Mouse (Mus musculus): ENCODE measurements around the gene Rbm20.
"Not testable (repeated sequence)": the region's sequence is repeated elsewhere in the genome, so short reads cannot be mapped to it uniquely, and the experiment has no call there.

Gene Rbm20

GRCm38 (mm10) chr19:53791751-53792720 is 114.9 kb downstream of the Rbm20 start:
- DNase-seq (ENCODE audit: low read depth, low spot score) = no peak

GRCm38 (mm10) chr19:53792976-53793897 is 116.1 kb downstream of the Rbm20 start:
- DNase-seq (ENCODE audit: low read depth, low spot score) = no peak

GRCm38 (mm10) chr19:53793994-53794890 is 117.1 kb downstream of the Rbm20 start:
- DNase-seq (ENCODE audit: low read depth, low spot score) = no peak

- DNase-seq (ENCODE audit: low read depth, low spot score) = no peak
These were observed 117.9 kb downstream of the Rbm20 start for GRCm38 (mm10) chr19:53794996-53795395.

GRCm38 (mm10) chr19:53796020-53796419 is 118.9 kb downstream of the Rbm20 start:
- no peak for DNase-seq (ENCODE audit: low read depth, low spot score)

GRCm38 (mm10) chr19:53797770-53798169 is 120.7 kb downstream of the Rbm20 start:
- no peak for DNase-seq (ENCODE audit: low read depth, low spot score)

- DNase-seq (ENCODE audit: low read depth, low spot score) = no peak
These were observed 122.8 kb downstream of the Rbm20 start for GRCm38 (mm10) chr19:53799885-53800284.

- no peak for DNase-seq (ENCODE audit: low read depth, low spot score)
These were observed 123.4 kb downstream of the Rbm20 start for GRCm38 (mm10) chr19:53800365-53800999.

GRCm38 (mm10) chr19:53801380-53801779 is 124.3 kb downstream of the Rbm20 start:
- no peak for DNase-seq (ENCODE audit: low read depth, low spot score)

- DNase-seq (ENCODE audit: low read depth, low spot score) = no peak
These were observed 124.9 kb downstream of the Rbm20 start for GRCm38 (mm10) chr19:53801789-53802683.

GRCm38 (mm10) chr19:53803954-53804353 is 126.8 kb downstream of the Rbm20 start:
- no peak for DNase-seq (ENCODE audit: low read depth, low spot score)

- DNase-seq (ENCODE audit: low read depth, low spot score) = no peak
These were observed 128.0 kb downstream of the Rbm20 start for GRCm38 (mm10) chr19:53805063-53805462.

GRCm38 (mm10) chr19:53806126-53806525 is 129.0 kb downstream of the Rbm20 start:
- DNase-seq (ENCODE audit: low read depth, low spot score) = no peak

- DNase-seq (ENCODE audit: low read depth, low spot score) = not testable (repeated sequence)
These were observed 129.6 kb downstream of the Rbm20 start for GRCm38 (mm10) chr19:53806526-53807275.

GRCm38 (mm10) chr19:53807276-53807801 is 130.2 kb downstream of the Rbm20 start:
- DNase-seq (ENCODE audit: low read depth, low spot score) = no peak

- no peak for DNase-seq (ENCODE audit: low read depth, low spot score)
These were observed 131.1 kb downstream of the Rbm20 start for GRCm38 (mm10) chr19:53808041-53808777.

GRCm38 (mm10) chr19:53809185-53809861 is 132.2 kb downstream of the Rbm20 start:
- DNase-seq (ENCODE audit: low read depth, low spot score) = no peak
